Mouse (Mus musculus): ENCODE data around the gene Ttc39d. TPM values are rescaled to one million over a fixed set of nuclear protein-coding genes. Genes with fewer than 3 reads are reported as not detected.
"Not testable (repeated sequence)": the region's sequence is repeated elsewhere in the genome, so short reads cannot be mapped to it uniquely, and the experiment has no call there.

The Ttc39d gene
- total and polyA plus RNA-seq, 2 experiments from 2014 or later: 0.08 TPM; not detected in 1

- Histone ChIP-seq H3K27me3 (ENCODE audit: control insufficient read depth, insufficient read depth, low read length) (no peaks in the 10 kb centered on the region), H3K4me2 (ENCODE audit: low read depth, low read length) (no peak overlapping the region), H3K4me1 (ENCODE audit: control insufficient read depth, insufficient read depth) (no peaks in the 10 kb centered on the region), H3K36me3 (replicated peaks; ENCODE audit: control insufficient read depth, insufficient read depth, low read length) (0 out of 2 replicates have a peak, but pooled peaks cover 11% of the 10 kb centered on the region), H3K9me3 (replicated peaks; ENCODE audit: control insufficient read depth, low read length) (no peaks in the 10 kb centered on the region), H3K27ac (ENCODE audit: low read depth) (no peak overlapping the region), H3K4me3 (ENCODE audit: low read depth, low read length) (no peak overlapping the region), H3K9ac (replicated peaks; ENCODE audit: low read depth, low read length) (no peak overlapping the region)
- TF ChIP-seq EP300 (IDR thresholded peaks at IDR 0.05; ENCODE audit: low read depth) (no peak), CTCF (IDR thresholded peaks at IDR 0.05; ENCODE audit: low read depth) (peak; percentile 39)
- ATAC-seq (ENCODE audit: insufficient read depth, low read depth): no peak
- peak; percentile 20 for DNase-seq (ENCODE audit: low spot score)
- WGBS: 66% methylated on average over 5 of the region's 5 CpGs
These were observed 14.2 kb upstream of the Ttc39d start for GRCm38 (mm10) chr17:80193075-80193474.

- 89% methylated on average over 3 of the region's 3 CpGs for WGBS
- no peaks in the 10 kb centered on the region for H3K27me3 ChIP-seq (ENCODE audit: control insufficient read depth, insufficient read depth, low read length)
- peaks cover 48% of the 10 kb centered on the region for H3K36me3 ChIP-seq (replicated peaks; ENCODE audit: control insufficient read depth, insufficient read depth, low read length)
- no peaks in the 10 kb centered on the region for H3K9me3 ChIP-seq (replicated peaks; ENCODE audit: control insufficient read depth, low read length)
- H3K9ac ChIP-seq (replicated peaks; ENCODE audit: low read depth, low read length): no peak overlapping the region
- H3K4me1 ChIP-seq (ENCODE audit: control insufficient read depth, insufficient read depth): 0 out of 2 replicates have a peak, but pooled peaks cover 5% of the 10 kb centered on the region
- H3K4me2 ChIP-seq (ENCODE audit: low read depth, low read length): no peak overlapping the region
- ATAC-seq (ENCODE audit: insufficient read depth, low read depth): no peak
- no peak for DNase-seq (ENCODE audit: low spot score)
- no peak overlapping the region for H3K4me3 ChIP-seq (ENCODE audit: low read depth, low read length)
- no peak overlapping the region for H3K27ac ChIP-seq (ENCODE audit: low read depth)
- TF ChIP-seq CTCF (IDR thresholded peaks at IDR 0.05; ENCODE audit: low read depth) (no peak), EP300 (IDR thresholded peaks at IDR 0.05; ENCODE audit: low read depth) (no peak)
These were observed 8.0 kb upstream of the Ttc39d start for GRCm38 (mm10) chr17:80199160-80199778.

GRCm38 (mm10) chr17:80205657-80206056 lies 1.6 kb upstream of the Ttc39d start:
- no peak for TF ChIP-seq CTCF (IDR thresholded peaks at IDR 0.05; ENCODE audit: low read depth)
- no peak for TF ChIP-seq EP300 (IDR thresholded peaks at IDR 0.05; ENCODE audit: low read depth)
- Histone ChIP-seq H3K9ac (replicated peaks; ENCODE audit: low read depth, low read length) (peak overlapping the region; percentile 82; the same call in 1 of the 2 replicates), H3K4me3 (ENCODE audit: low read depth, low read length) (peak overlapping the region; percentile 86), H3K36me3 (replicated peaks; ENCODE audit: control insufficient read depth, insufficient read depth, low read length) (peaks cover 36% of the 10 kb centered on the region), H3K4me1 (ENCODE audit: control insufficient read depth, insufficient read depth) (0 out of 2 replicates have a peak, but pooled peaks cover 5% of the 10 kb centered on the region), H3K4me2 (ENCODE audit: low read depth, low read length) (peak overlapping the region; percentile 93), H3K27ac (ENCODE audit: low read depth) (no peak overlapping the region), H3K9me3 (replicated peaks; ENCODE audit: control insufficient read depth, low read length) (no peaks in the 10 kb centered on the region), H3K27me3 (ENCODE audit: control insufficient read depth, insufficient read depth, low read length) (no peaks in the 10 kb centered on the region)
- ATAC-seq (ENCODE audit: insufficient read depth, low read depth) (no peak), DNase-seq (ENCODE audit: low spot score) (no peak)
- WGBS: 6% methylated on average over 5 of the region's 5 CpGs

GRCm38 (mm10) chr17:80206301-80206670 lies 974 bp upstream of the Ttc39d start:
- H3K36me3 ChIP-seq (replicated peaks; ENCODE audit: control insufficient read depth, insufficient read depth, low read length): peaks cover 36% of the 10 kb centered on the region
- no peaks in the 10 kb centered on the region for H3K27me3 ChIP-seq (ENCODE audit: control insufficient read depth, insufficient read depth, low read length)
- peak overlapping the region; percentile 93 for H3K4me2 ChIP-seq (ENCODE audit: low read depth, low read length)
- under 1% methylated on average over 35 of the region's 36 CpGs for WGBS
- TF ChIP-seq EP300 (IDR thresholded peaks at IDR 0.05; ENCODE audit: low read depth): no peak
- no peak for TF ChIP-seq CTCF (IDR thresholded peaks at IDR 0.05; ENCODE audit: low read depth)
- no peaks in the 10 kb centered on the region for H3K9me3 ChIP-seq (replicated peaks; ENCODE audit: control insufficient read depth, low read length)
- H3K4me1 ChIP-seq (ENCODE audit: control insufficient read depth, insufficient read depth): 0 out of 2 replicates have a peak, but pooled peaks cover 5% of the 10 kb centered on the region
- H3K4me3 ChIP-seq (ENCODE audit: low read depth, low read length): peak overlapping the region; percentile 86
- peak overlapping the region; percentile 97 for H3K27ac ChIP-seq (ENCODE audit: low read depth)
- ATAC-seq (ENCODE audit: insufficient read depth, low read depth) (peak; percentile 37), DNase-seq (ENCODE audit: low spot score) (no peak)
- H3K9ac ChIP-seq (replicated peaks; ENCODE audit: low read depth, low read length): peak overlapping the region; percentile 82

GRCm38 (mm10) chr17:80213998-80214397 lies 6.7 kb downstream of the Ttc39d start:
- H3K4me3 ChIP-seq (ENCODE audit: low read depth, low read length); H3K27ac ChIP-seq (ENCODE audit: low read depth): not testable (repeated sequence)
- 90% methylated on average over 4 of the region's 4 CpGs for WGBS

GRCm38 (mm10) chr17:80220131-80220530 lies 12.9 kb downstream of the Ttc39d start:
- no peak for DNase-seq (ENCODE audit: low spot score)
- 0 out of 2 replicates have a peak overlapping the region, but pooled peaks have one; percentile 42 for H3K9ac ChIP-seq (replicated peaks; ENCODE audit: low read depth, low read length)
- TF ChIP-seq EP300 (IDR thresholded peaks at IDR 0.05; ENCODE audit: low read depth) (no peak), CTCF (IDR thresholded peaks at IDR 0.05; ENCODE audit: low read depth) (no peak)
- peaks cover 9% of the 10 kb centered on the region for H3K4me1 ChIP-seq (ENCODE audit: control insufficient read depth, insufficient read depth)
- no peaks in the 10 kb centered on the region for H3K9me3 ChIP-seq (replicated peaks; ENCODE audit: control insufficient read depth, low read length)
- H3K27me3 ChIP-seq (ENCODE audit: control insufficient read depth, insufficient read depth, low read length): no peaks in the 10 kb centered on the region
- peak overlapping the region; percentile 30; the same call in 1 of the 2 replicates for H3K27ac ChIP-seq (ENCODE audit: low read depth)
- no peaks in the 10 kb centered on the region for H3K36me3 ChIP-seq (replicated peaks; ENCODE audit: control insufficient read depth, insufficient read depth, low read length)
- WGBS: 32% methylated on average over 2 of the region's 2 CpGs
- H3K4me2 ChIP-seq (ENCODE audit: low read depth, low read length): no peak overlapping the region
- ATAC-seq (ENCODE audit: insufficient read depth, low read depth): no peak
- no peak overlapping the region for H3K4me3 ChIP-seq (ENCODE audit: low read depth, low read length)

More at GRCm38 (mm10) chr17:80213998-80214397, 6.7 kb downstream of the Ttc39d start:
- H3K9me3 ChIP-seq (replicated peaks; ENCODE audit: control insufficient read depth, low read length); H3K4me1 ChIP-seq (ENCODE audit: control insufficient read depth, insufficient read depth); ATAC-seq (ENCODE audit: insufficient read depth, low read depth); H3K36me3 ChIP-seq (replicated peaks; ENCODE audit: control insufficient read depth, insufficient read depth, low read length); H3K9ac ChIP-seq (replicated peaks; ENCODE audit: low read depth, low read length); DNase-seq (ENCODE audit: low spot score); H3K27me3 ChIP-seq (ENCODE audit: control insufficient read depth, insufficient read depth, low read length); H3K4me2 ChIP-seq (ENCODE audit: low read depth, low read length): not testable (repeated sequence)
